Mouse (Mus musculus) forebrain, embryonic 14.5 days (tissue): ENCODE results near the gene Cyba. TPM values are rescaled to one million over a fixed set of nuclear protein-coding genes. Genes with fewer than 3 reads are reported as not detected.

Source experiments
- ATAC-seq: fragments of 200-750 bp; cut with Nextera tagmentation; 2 replicates; pipeline ENCODE4 v1.8.0; 2017; ENCODE audit warnings: mild to moderate bottlenecking, moderate library complexity
- DNase-seq: peaks from one replicate; pipeline ENCODE4 v3.0.0-alpha.2; 2015; ENCODE audit warnings: low spot score
- H3K27ac ChIP-seq: fragments of 300-500 bp; sonication (generic); 2 replicates; pipeline ENCODE4 v1.5.1; 2014; ENCODE audit warnings: low read depth, mild to moderate bottlenecking, control low read depth, low read length, moderate library complexity
- H3K27me3 ChIP-seq: fragments of 300-500 bp; sonication (generic); replicated peaks from 2 replicates; pipeline ENCODE4 v1.6.1; 2014; ENCODE audit warnings: low read length, control low read depth, mixed read lengths; ENCODE audit not compliant: control insufficient read depth, insufficient read depth
- H3K36me3 ChIP-seq: fragments of 300-500 bp; sonication (generic); 2 replicates; pipeline ENCODE4 v1.6.1; 2014; ENCODE audit warnings: low read length, control low read depth; ENCODE audit not compliant: control insufficient read depth, insufficient read depth
- H3K4me1 ChIP-seq: fragments of 300-500 bp; sonication (generic); 2 replicates; pipeline ENCODE4 v1.6.1; 2014; ENCODE audit warnings: antibody characterized with exemption, low read length, control low read depth; ENCODE audit not compliant: control insufficient read depth, insufficient read depth
- H3K4me2 ChIP-seq: fragments of 300-500 bp; sonication (generic); 2 replicates; pipeline ENCODE4 v1.6.1; 2014; ENCODE audit warnings: mild to moderate bottlenecking, control low read depth, low read length
- H3K4me3 ChIP-seq: fragments of 300-500 bp; sonication (generic); 2 replicates; pipeline ENCODE4 v1.5.1; 2014; ENCODE audit warnings: low read depth, low read length, control low read depth
- H3K9ac ChIP-seq: fragments of 300-500 bp; sonication (generic); 2 replicates; pipeline ENCODE4 v1.6.1; 2014; ENCODE audit warnings: mild to moderate bottlenecking, low read length, control low read depth, moderate library complexity
- H3K9me3 ChIP-seq: fragments of 300-500 bp; sonication (generic); replicated peaks from 2 replicates; pipeline ENCODE4 v1.6.1; 2016; ENCODE audit warnings: low read length, control low read depth, mixed read lengths; ENCODE audit not compliant: control insufficient read depth
- WGBS: fragments of 180-500 bp; shearing (Covaris S2); extraction: QIAGEN DNeasy Blood & Tissue Kit; methylation state at CpG from one replicate; pipeline ENCODE4 v1.1.7; 2014; 5-methylcytosine and 5-hydroxymethylcytosine counted together
- polyA plus RNA-seq: library from polyadenylated mRNA; unstranded; fragments of >200 nt; fragmentation: Nextera tagmentation; extraction: Ambion mirVana; gene quantifications from 2 replicates; pipeline ENCODE4 v1.2.1, GENCODE M21; 2014

Gene Cyba
- polyA plus RNA-seq, 1 experiment from 2014 or later: 39.3 TPM

GRCm38 (mm10) chr8:122431694-122432442, 862 bp downstream of the Cyba start:
- Histone ChIP-seq H3K36me3 (peaks cover 33% of the 10 kb centered on the region), H3K4me2 (peak overlapping the region; percentile 64), H3K4me1 (peaks cover 4% of the 10 kb centered on the region; the same call in 1 of the 2 replicates), H3K9me3 (no peaks in the 10 kb centered on the region), H3K27me3 (no peaks in the 10 kb centered on the region), H3K4me3 (peak overlapping the region; percentile 28), H3K9ac (peak overlapping the region; percentile 60; the same call in 1 of the 2 replicates), H3K27ac (no peak overlapping the region)
- DNase-seq: no peak
- WGBS: 35% methylated on average over 17 of the region's 18 CpGs
- ATAC-seq: no peak

- H3K9ac ChIP-seq: no peak overlapping the region
- H3K9me3 ChIP-seq: no peaks in the 10 kb centered on the region
- H3K36me3 ChIP-seq: peaks cover 21% of the 10 kb centered on the region
- WGBS: 87% methylated on average over 3 of the region's 3 CpGs
- peaks cover 4% of the 10 kb centered on the region; the same call in 1 of the 2 replicates for H3K4me1 ChIP-seq
- no peak overlapping the region for H3K4me2 ChIP-seq
- H3K27ac ChIP-seq: no peak overlapping the region
- no peak for DNase-seq
- ATAC-seq: no peak
- H3K4me3 ChIP-seq: no peak overlapping the region
- no peaks in the 10 kb centered on the region for H3K27me3 ChIP-seq
These were observed 2.1 kb downstream of the Cyba start for GRCm38 (mm10) chr8:122430646-122431045.

GRCm38 (mm10) chr8:122430058-122430636, 2.6 kb downstream of the Cyba start:
- H3K4me3 ChIP-seq: no peak overlapping the region
- no peak overlapping the region for H3K27ac ChIP-seq
- H3K4me1 ChIP-seq: peaks cover 4% of the 10 kb centered on the region; the same call in 1 of the 2 replicates
- H3K4me2 ChIP-seq: no peak overlapping the region
- no peaks in the 10 kb centered on the region for H3K27me3 ChIP-seq
- 86% methylated on average over 10 of the region's 10 CpGs for WGBS
- peaks cover 17% of the 10 kb centered on the region for H3K36me3 ChIP-seq
- DNase-seq: no peak
- H3K9me3 ChIP-seq: no peaks in the 10 kb centered on the region
- H3K9ac ChIP-seq: no peak overlapping the region
- no peak for ATAC-seq

- Histone ChIP-seq H3K9me3 (no peaks in the 10 kb centered on the region), H3K9ac (no peak overlapping the region), H3K4me1 (peaks cover 4% of the 10 kb centered on the region; the same call in 1 of the 2 replicates), H3K27me3 (no peaks in the 10 kb centered on the region), H3K36me3 (no peaks in the 10 kb centered on the region), H3K4me3 (no peak overlapping the region), H3K27ac (no peak overlapping the region), H3K4me2 (no peak overlapping the region)
- WGBS: 90% methylated on average over 9 of the region's 9 CpGs
- DNase-seq (no peak), ATAC-seq (no peak)
These were observed 4.6 kb downstream of the Cyba start for GRCm38 (mm10) chr8:122428163-122428562.

- 93% methylated on average over 7 of the region's 7 CpGs for WGBS
- no peak for DNase-seq
- no peaks in the 10 kb centered on the region; the same call in 1 of the 2 replicates for H3K4me1 ChIP-seq
- H3K9ac ChIP-seq: no peak overlapping the region
- no peaks in the 10 kb centered on the region for H3K36me3 ChIP-seq
- no peak overlapping the region for H3K4me3 ChIP-seq
- no peak overlapping the region for H3K4me2 ChIP-seq
- no peaks in the 10 kb centered on the region for H3K27me3 ChIP-seq
- ATAC-seq: no peak
- H3K27ac ChIP-seq: no peak overlapping the region
- H3K9me3 ChIP-seq: no peaks in the 10 kb centered on the region
These were observed 5.1 kb downstream of the Cyba start for GRCm38 (mm10) chr8:122427607-122428006.

- Histone ChIP-seq H3K4me2 (no peak overlapping the region), H3K36me3 (no peaks in the 10 kb centered on the region), H3K4me1 (no peaks in the 10 kb centered on the region), H3K9me3 (no peaks in the 10 kb centered on the region), H3K27me3 (no peaks in the 10 kb centered on the region), H3K4me3 (no peak overlapping the region), H3K9ac (no peak overlapping the region), H3K27ac (no peak overlapping the region)
- 79% methylated on average over 9 of the region's 9 CpGs for WGBS
- ATAC-seq: no peak
- no peak for DNase-seq
These were observed 6.6 kb downstream of the Cyba start for GRCm38 (mm10) chr8:122426145-122426544.

GRCm38 (mm10) chr8:122423659-122424058, 9.1 kb downstream of the Cyba start:
- H3K36me3 ChIP-seq: peaks cover 9% of the 10 kb centered on the region; the same call in 1 of the 2 replicates
- ATAC-seq: no peak
- DNase-seq: peak; percentile 6
- 57% methylated on average over 5 of the region's 5 CpGs for WGBS
- no peak overlapping the region for H3K4me2 ChIP-seq
- H3K27ac ChIP-seq: no peak overlapping the region
- no peaks in the 10 kb centered on the region for H3K4me1 ChIP-seq
- H3K27me3 ChIP-seq: no peaks in the 10 kb centered on the region
- no peak overlapping the region for H3K4me3 ChIP-seq
- no peak overlapping the region for H3K9ac ChIP-seq
- no peaks in the 10 kb centered on the region for H3K9me3 ChIP-seq

GRCm38 (mm10) chr8:122423217-122423616, 9.5 kb downstream of the Cyba start:
- H3K36me3 ChIP-seq: peaks cover 13% of the 10 kb centered on the region
- no peak overlapping the region for H3K9ac ChIP-seq
- H3K4me3 ChIP-seq: no peak overlapping the region
- no peaks in the 10 kb centered on the region for H3K9me3 ChIP-seq
- 88% methylated on average over 24 of the region's 24 CpGs for WGBS
- no peak overlapping the region for H3K27ac ChIP-seq
- no peaks in the 10 kb centered on the region for H3K4me1 ChIP-seq
- DNase-seq: no peak
- no peak overlapping the region for H3K4me2 ChIP-seq
- H3K27me3 ChIP-seq: no peaks in the 10 kb centered on the region
- ATAC-seq: no peak
